Mouse (Mus musculus) right cerebral cortex, postnatal 4 days (tissue): ENCODE measurements around the gene Ahsa2.
"Not testable (repeated sequence)": the region's sequence is repeated elsewhere in the genome, so short reads cannot be mapped to it uniquely, and the experiment has no call there.

ENCODE experiments used
- DNase-seq: peaks from one replicate; pipeline ENCODE4 v3.0.0-alpha.2; 2022

The Ahsa2 gene

GRCm38 (mm10) chr11:23497718-23498509 lies at the start of gene Ahsa2:
Gene Ahsa2, minus strand, starts transcription at chr11:23498030.
- DNase-seq: peak; percentile 95

GRCm38 (mm10) chr11:23537446-23537845 lies 39.6 kb upstream of the Ahsa2 start:
- DNase-seq: no peak

- DNase-seq: no peak
These were observed 22.8 kb upstream of the Ahsa2 start, which contains the start of gene 1700093K21Rik for GRCm38 (mm10) chr11:23520473-23521205. Gene 1700093K21Rik, minus strand, starts transcription at chr11:23521155.

- no peak for DNase-seq
These were observed 21.2 kb upstream of the Ahsa2 start for GRCm38 (mm10) chr11:23518981-23519380.

GRCm38 (mm10) chr11:23515315-23515714 lies 17.5 kb upstream of the Ahsa2 start:
- no peak for DNase-seq

GRCm38 (mm10) chr11:23514785-23515184 lies 17.0 kb upstream of the Ahsa2 start:
- not testable (repeated sequence) for DNase-seq

GRCm38 (mm10) chr11:23504801-23505200 lies 7.0 kb upstream of the Ahsa2 start:
- DNase-seq: not testable (repeated sequence)

- DNase-seq: no peak
These were observed 779 bp upstream of the Ahsa2 start for GRCm38 (mm10) chr11:23498609-23499008.

GRCm38 (mm10) chr11:23497335-23497717 lies 504 bp downstream of the Ahsa2 start:
- DNase-seq: peak; percentile 77

- no peak for DNase-seq
These were observed 1.2 kb downstream of the Ahsa2 start for GRCm38 (mm10) chr11:23496661-23497060.

- DNase-seq: no peak
These were observed 2.6 kb downstream of the Ahsa2 start for GRCm38 (mm10) chr11:23495231-23495630.

GRCm38 (mm10) chr11:23492048-23492790 lies 5.6 kb downstream of the Ahsa2 start:
- no peak for DNase-seq

- no peak for DNase-seq
These were observed 7.9 kb downstream of the Ahsa2 start for GRCm38 (mm10) chr11:23489955-23490354.

GRCm38 (mm10) chr11:23465862-23466261 lies 32.0 kb downstream of the Ahsa2 start:
- not testable (repeated sequence) for DNase-seq
